Mouse (Mus musculus) induced T-regulatory cell, adult 2 months (primary cell): ENCODE data around the gene Nipal4.

Source experiments
- DNase-seq: peaks from one replicate; pipeline ENCODE4 v3.0.0-alpha.2; 2012; ENCODE audit warnings: low read depth

The Nipal4 gene

GRCm38 (mm10) chr11:46157462-46157861, 8.8 kb downstream of the Nipal4 start:
- no peak for DNase-seq

GRCm38 (mm10) chr11:46156945-46157344, 9.4 kb downstream of the Nipal4 start:
- DNase-seq, result no peak

GRCm38 (mm10) chr11:46146619-46147018, 19.7 kb downstream of the Nipal4 start:
- no peak for DNase-seq

GRCm38 (mm10) chr11:46145163-46145875, 21.0 kb downstream of the Nipal4 start:
- no peak for DNase-seq

GRCm38 (mm10) chr11:46143342-46143741, 23.0 kb downstream of the Nipal4 start:
- no peak for DNase-seq

GRCm38 (mm10) chr11:46134899-46135298, 31.4 kb downstream of the Nipal4 start:
- DNase-seq, result peak; percentile 72

GRCm38 (mm10) chr11:46131022-46131986, 35.0 kb downstream of the Nipal4 start:
- no peak for DNase-seq

- DNase-seq, result peak; percentile 91
Measured at GRCm38 (mm10) chr11:46128548-46128945, 37.8 kb downstream of the Nipal4 start.

- DNase-seq, result peak; percentile 54
Measured at GRCm38 (mm10) chr11:46127621-46128547, 38.4 kb downstream of the Nipal4 start.

GRCm38 (mm10) chr11:46126827-46127410, 39.4 kb downstream of the Nipal4 start:
- DNase-seq, result peak; percentile 70

- no peak for DNase-seq
Measured at GRCm38 (mm10) chr11:46126317-46126716, 40.0 kb downstream of the Nipal4 start.

- DNase-seq, result peak; percentile 62
Measured at GRCm38 (mm10) chr11:46125835-46126229, 40.5 kb downstream of the Nipal4 start.

GRCm38 (mm10) chr11:46125093-46125834, 41.0 kb downstream of the Nipal4 start:
- peak; percentile 68 for DNase-seq

GRCm38 (mm10) chr11:46123328-46123866, 42.9 kb downstream of the Nipal4 start:
- no peak for DNase-seq

GRCm38 (mm10) chr11:46122875-46123274, 43.4 kb downstream of the Nipal4 start:
- no peak for DNase-seq

GRCm38 (mm10) chr11:46121666-46122065, 44.6 kb downstream of the Nipal4 start:
- no peak for DNase-seq

GRCm38 (mm10) chr11:46120084-46120483, 46.2 kb downstream of the Nipal4 start:
- no peak for DNase-seq

- DNase-seq, result no peak
Measured at GRCm38 (mm10) chr11:46119624-46120023, 46.7 kb downstream of the Nipal4 start.

GRCm38 (mm10) chr11:46116510-46116909, 49.8 kb downstream of the Nipal4 start:
- DNase-seq, result no peak

GRCm38 (mm10) chr11:46115411-46116173, 50.7 kb downstream of the Nipal4 start:
- DNase-seq, result no peak
